Mouse (Mus musculus): Measurements from ENCODE around the gene Trim14.

GRCm38 (mm10) chr4:46485696-46486417 is 50.1 kb downstream of the Trim14 start:
- TF ChIP-seq CTCF (IDR thresholded peaks at IDR 0.05; ENCODE audit: low read depth) (no peak), EP300 (IDR thresholded peaks at IDR 0.05; ENCODE audit: low read depth) (no peak)
